Mouse (Mus musculus) left cerebral cortex, adult 9 months (tissue): ENCODE results near the gene Ly75.
A peak's percentile ranks its signal among the peaks of the same experiment; 100 is the strongest.

Experiments used
- DNase-seq, 2 experiments: peaks; one replicate each; pipeline ENCODE4 v3.0.0; 2022; ENCODE audit warnings: low spot score in 2 of 2

Gene Ly75

DNA sequence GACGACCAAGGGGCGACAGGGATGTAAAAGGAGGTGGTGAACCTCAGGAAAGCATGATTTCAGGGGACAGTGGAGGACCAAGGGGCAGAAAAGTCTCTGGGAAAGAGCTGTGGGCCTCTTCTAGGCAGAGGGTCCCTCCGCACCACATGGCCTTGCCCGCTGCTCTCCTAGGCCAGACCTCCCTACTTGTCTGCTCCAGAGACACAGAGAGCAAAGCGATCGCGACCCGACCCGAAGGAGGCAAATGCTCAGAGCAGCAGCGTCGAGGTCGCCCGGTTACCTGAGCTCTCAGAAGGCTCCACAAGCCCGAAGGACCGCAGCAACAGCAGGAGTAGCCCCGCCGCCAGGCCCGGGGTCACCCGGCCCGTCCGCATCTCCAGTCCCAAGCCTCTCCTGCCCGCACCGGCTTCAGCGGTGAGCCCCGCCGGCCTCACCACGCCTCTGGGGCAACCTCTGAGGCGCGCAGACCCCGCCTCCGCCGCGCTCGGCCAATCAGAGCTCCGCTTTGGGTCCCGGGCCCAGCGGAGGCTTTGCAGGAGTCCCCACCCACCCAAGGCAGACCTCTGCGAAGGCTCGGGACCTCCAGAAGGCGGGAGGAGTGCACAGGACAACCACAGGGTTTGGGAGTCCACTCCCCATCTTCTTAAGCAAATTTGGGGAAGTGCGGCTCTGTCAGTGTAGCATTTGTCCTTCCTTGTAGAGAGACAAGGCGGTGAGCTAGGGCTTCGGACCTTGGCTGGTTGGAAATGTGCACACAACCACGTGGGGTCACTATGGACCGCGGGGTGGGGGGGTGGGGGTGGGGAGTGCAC is at the start of gene Ly75:
Gene Ly75, minus strand, starts transcription at position 446 of the 812 bp plus-strand sequence.
- DNase-seq = peak in 1 of 2 experiments; percentile 39

- no peak for DNase-seq
Observed at GRCm38 (mm10) chr2:60430315-60431021, 47.4 kb upstream of the Ly75 start.

GRCm38 (mm10) chr2:60418075-60418474 is 35.0 kb upstream of the Ly75 start:
- DNase-seq = peak; percentile 6 to 73

GRCm38 (mm10) chr2:60414334-60414733 is 31.2 kb upstream of the Ly75 start:
- DNase-seq = no peak

- peak; percentile 14 to 31 for DNase-seq
Observed at GRCm38 (mm10) chr2:60413006-60413650, 30.0 kb upstream of the Ly75 start.

- no peak for DNase-seq
Observed at GRCm38 (mm10) chr2:60411181-60411580, 28.1 kb upstream of the Ly75 start.

DNA sequence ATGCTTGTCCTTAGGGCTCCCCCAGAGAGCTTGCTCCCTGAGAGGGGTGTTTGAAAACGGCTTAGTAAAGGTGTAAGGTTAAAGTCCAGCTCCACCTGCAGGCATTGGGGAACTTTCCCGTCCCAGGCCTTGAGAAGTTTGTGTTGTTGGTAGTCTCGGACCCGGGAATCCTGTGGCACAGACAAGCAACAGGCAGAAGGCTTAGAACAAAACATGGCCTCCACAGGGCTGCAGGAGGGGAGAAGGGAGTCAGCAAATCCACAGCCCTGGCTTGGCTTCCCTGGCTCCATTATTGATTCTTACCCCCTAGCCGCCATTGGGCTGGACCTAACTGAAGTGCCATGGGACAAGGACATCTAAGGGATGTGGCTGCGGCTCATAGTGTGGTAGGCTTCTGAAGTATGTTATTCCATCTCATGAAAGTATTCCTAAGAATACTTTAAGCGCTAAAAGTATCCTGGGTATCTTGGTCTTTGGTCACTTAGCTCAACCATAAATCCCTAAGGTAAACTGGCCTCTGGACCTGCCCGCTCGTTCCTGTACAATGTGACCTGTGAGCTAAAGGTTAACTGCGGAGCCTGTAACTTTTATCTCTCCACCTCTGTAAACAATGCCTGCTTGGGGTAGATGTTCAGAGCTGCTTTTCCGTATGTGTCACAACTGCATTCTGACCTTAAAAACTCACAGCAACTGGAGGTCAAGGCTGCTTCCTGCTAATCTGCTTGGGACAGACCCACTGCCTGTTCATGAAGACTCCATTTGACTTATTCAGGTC is 27.1 kb upstream of the Ly75 start:
- no peak for DNase-seq

- no peak for DNase-seq
Observed at GRCm38 (mm10) chr2:60409194-60409593, 26.1 kb upstream of the Ly75 start.

- no peak for DNase-seq
Observed at GRCm38 (mm10) chr2:60407387-60407786, 24.3 kb upstream of the Ly75 start.

DNA sequence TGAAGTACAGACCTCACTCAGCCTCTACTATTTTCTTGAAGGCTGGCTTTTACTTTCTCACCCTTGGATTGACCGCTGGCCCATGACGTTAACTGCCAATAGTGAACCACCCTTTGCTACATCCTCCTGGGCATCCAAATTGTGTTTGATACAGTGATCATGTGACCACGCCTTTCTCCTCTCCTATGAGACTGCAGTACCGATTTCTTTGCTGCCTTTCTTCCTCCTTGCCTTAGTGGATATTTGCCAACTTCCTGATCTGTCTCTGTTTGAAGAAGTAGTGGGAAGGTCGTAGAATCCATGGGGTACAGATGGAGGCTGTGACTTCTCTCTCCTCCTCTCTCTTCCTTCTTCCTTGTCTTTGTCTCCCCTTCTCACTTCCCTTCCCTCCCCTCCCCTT is 22.3 kb upstream of the Ly75 start:
- no peak for DNase-seq

DNA sequence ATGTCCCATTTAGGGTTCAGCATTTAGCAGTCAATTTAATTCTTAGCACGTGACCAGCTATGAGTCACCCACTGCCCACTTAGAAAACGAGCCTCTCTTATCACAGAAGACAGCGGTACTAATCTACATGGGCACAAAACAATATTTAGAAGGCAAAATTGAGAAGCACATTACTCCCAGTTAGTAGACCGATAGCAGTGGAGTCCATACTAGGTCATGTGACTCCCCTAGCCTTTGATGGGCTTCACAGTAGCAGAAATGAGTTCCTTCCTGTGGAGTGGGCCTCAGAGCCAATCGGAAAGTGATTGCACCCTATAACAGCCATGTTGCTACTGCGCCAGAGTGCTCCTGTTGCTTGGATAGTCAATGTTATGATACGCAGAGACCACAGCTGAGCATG is 21.7 kb upstream of the Ly75 start:
- DNase-seq = no peak

DNA sequence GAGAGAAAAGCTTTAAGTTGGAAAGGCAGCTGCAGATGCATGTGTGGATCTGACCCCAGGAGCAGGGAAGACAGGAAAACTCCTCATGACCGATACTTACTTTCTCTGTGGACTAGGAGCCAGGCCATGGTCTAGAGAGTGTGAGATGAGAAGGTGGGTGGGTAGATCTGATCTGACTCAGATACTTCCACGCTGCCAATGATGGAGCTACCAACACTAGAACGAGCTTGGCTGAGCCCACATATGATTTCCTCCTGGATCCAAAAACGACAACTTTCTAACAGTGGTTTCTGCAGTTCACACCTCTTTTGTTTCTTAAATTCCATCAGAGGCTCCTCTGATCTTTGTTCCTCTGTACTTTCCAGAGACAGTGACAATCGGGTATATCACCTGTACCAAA is 18.6 kb upstream of the Ly75 start:
- DNase-seq = no peak

GRCm38 (mm10) chr2:60393786-60394185 is 10.7 kb upstream of the Ly75 start:
- no peak for DNase-seq

DNA sequence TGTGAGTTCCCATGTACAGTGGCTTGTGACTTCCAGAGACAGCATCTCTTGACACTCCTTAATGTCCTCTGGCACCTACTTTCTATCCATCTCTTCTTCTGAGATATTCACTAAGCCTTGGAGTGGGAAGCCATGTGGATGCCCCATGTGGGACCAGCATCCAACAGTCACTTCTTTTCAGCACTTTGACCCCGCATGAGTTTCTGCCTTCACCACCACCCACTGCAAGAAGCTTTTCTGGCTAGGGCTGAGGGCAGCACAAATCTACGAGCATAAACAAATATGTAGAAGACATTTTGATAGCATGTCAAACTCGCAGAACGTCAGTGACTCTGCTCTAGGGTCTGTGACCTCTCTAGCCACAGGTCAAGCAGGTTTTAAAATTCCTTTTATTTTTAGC is 9.2 kb upstream of the Ly75 start:
- no peak for DNase-seq

DNA sequence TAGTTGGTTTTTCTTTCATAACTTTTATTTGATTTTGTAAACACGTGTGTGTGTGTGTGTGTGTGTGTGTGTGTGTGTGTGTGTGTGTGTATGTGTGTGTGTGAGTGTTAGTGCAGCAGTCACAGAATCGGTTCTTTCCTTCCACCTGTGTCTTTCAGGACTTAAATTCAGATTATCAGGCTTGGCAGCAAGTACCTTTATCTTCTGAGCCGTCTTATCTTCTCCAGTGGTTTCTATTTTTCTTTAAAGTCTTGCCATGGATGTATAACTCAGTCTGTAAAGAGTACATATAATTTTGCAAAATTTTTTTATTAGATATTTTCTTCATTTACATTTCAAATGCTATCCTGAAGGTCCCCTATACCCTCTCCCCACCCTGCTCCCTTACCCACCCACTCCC is 4.3 kb upstream of the Ly75 start:
- DNase-seq = no peak

DNA sequence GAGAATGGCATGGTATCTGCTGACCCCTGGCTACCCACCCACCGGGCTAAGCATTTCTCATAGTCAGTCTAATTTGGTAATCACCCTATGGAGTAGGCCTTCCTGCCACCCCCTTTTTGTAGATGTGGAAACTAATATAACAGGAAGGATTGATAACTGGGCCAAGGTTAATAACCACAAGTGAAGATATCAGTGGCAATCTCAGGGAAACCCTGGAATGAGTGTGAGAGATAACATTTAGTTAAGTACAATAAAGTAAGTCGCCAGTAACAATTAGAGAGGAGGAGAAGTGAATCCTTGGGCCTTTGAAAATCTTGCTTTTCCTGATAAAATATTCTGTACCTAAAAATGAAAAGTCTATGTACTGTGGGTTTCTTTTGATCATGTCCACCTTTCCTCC is 3.7 kb upstream of the Ly75 start:
- DNase-seq = no peak

DNA sequence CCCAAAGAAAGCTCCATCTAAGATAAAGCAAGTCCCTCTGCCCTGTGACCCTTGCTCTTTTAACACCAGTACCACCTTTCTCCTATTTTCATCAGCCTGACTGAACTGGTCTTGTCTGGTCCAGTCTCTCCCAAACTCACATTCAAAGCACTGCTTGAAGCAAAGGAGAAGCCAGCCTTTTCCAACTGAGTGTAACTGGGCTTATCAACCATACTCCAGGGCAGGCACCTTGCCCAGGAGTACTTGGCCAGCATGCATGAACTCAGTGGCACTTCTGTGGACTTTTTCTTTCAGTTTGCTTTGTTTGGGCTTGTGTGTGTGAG is 1.6 kb upstream of the Ly75 start:
- no peak for DNase-seq

GRCm38 (mm10) chr2:60384083-60384762 is 1.1 kb upstream of the Ly75 start:
- no peak for DNase-seq

GRCm38 (mm10) chr2:60382346-60382745 is 757 bp downstream of the Ly75 start:
- no peak for DNase-seq

DNA sequence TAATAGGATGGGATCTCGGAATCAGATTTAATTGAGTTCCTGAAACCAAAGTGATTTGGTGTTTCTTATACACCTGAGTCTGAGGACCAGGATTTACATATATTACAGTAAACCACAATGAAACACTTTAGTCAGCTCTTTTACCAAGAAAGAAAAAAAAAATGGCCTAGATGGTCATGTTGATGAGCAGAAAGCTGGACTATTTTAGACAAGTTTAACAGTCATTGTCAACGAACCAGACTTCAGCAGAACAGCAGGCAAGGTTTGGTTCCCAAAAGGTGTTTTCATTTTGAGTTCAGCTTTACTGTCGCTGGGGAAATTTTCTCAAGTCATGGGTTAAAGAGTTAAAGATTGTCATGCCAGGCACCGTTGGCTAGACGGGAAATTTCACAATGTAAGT is 5.8 kb downstream of the Ly75 start:
- no peak for DNase-seq

GRCm38 (mm10) chr2:60375608-60376107 is 7.4 kb downstream of the Ly75 start:
- no peak for DNase-seq
